In genomic region chr12:52848519-52848855, GRCm38 (mm10) we compare ENCODE assay signal across 8 mouse cellular contexts.
DNase-seq lines count a peak whose midpoint lies in the region; ATAC-seq and TF ChIP-seq lines count a peak whose summit lies in the region.
"Had no signal": no experiment of that assay in that cellular context is flagged by ENCODE, and none has a peak within 500 bp of the region (broad histone marks: within the 10 kb centered on the region; RNA-seq: fewer than 3 reads in every experiment).

No protein-coding gene starts in this region.

- no peak for ATAC-seq in heart, postnatal 0 days (ENCODE audit: insufficient read depth, low read depth)
- ATAC-seq in forebrain, embryonic 12.5 days (ENCODE audit: low FRiP score): peak; percentile 46
- no peak for ATAC-seq in hindbrain, embryonic 12.5 days (ENCODE audit: low FRiP score)
- ATAC-seq in midbrain, embryonic 12.5 days (ENCODE audit: low FRiP score, low read depth): peak; percentile 38
- no peak for ATAC-seq in granulocyte monocyte progenitor cell, adult 5-6 weeks (replicated peaks; ENCODE audit: poor library complexity, severe bottlenecking)

- 55% methylated on average over 6 of the region's 7 CpGs for WGBS in heart, postnatal 0 days
- WGBS in forebrain, embryonic 12.5 days: 73% methylated on average over 7 of the region's 7 CpGs
- 48% methylated on average over 7 of the region's 7 CpGs for WGBS in hindbrain, embryonic 12.5 days
- 63% methylated on average over 7 of the region's 7 CpGs for WGBS in midbrain, embryonic 12.5 days

- H3K9ac ChIP-seq in heart, postnatal 0 days (replicated peaks; ENCODE audit: low read depth, low read length): no peak overlapping the region
- H3K9ac ChIP-seq in forebrain, embryonic 12.5 days: no peak overlapping the region
- H3K9ac ChIP-seq in hindbrain, embryonic 12.5 days: no peak overlapping the region
- H3K9ac ChIP-seq in midbrain, embryonic 12.5 days (replicated peaks): no peak overlapping the region

- no peak for TF ChIP-seq EP300 in heart, postnatal 0 days (IDR thresholded peaks at IDR 0.05; ENCODE audit: low read depth)

- H3K4me3 ChIP-seq in heart, postnatal 0 days (ENCODE audit: low read depth, low read length): 0 out of 2 replicates have a peak overlapping the region, but pooled peaks have one; percentile 2
- no peak overlapping the region for H3K4me3 ChIP-seq in forebrain, embryonic 12.5 days (replicated peaks)
- H3K4me3 ChIP-seq in hindbrain, embryonic 12.5 days: no peak overlapping the region
- no peak overlapping the region for H3K4me3 ChIP-seq in midbrain, embryonic 12.5 days
- H3K4me3 ChIP-seq in layer of hippocampus, adult 2 months: no peak overlapping the region

- peak overlapping the region; percentile 44 for H3K4me2 ChIP-seq in heart, postnatal 0 days (ENCODE audit: low read depth, low read length)
- H3K4me2 ChIP-seq in forebrain, embryonic 12.5 days: no peak overlapping the region
- H3K4me2 ChIP-seq in hindbrain, embryonic 12.5 days (replicated peaks): 0 out of 2 replicates have a peak overlapping the region, but pooled peaks have one; percentile 0
- no peak overlapping the region for H3K4me2 ChIP-seq in midbrain, embryonic 12.5 days (replicated peaks)

- no peak for TF ChIP-seq CTCF in heart, postnatal 0 days (IDR thresholded peaks at IDR 0.05; ENCODE audit: low read depth)
- TF ChIP-seq CTCF in layer of hippocampus, adult 2 months (conservative IDR thresholded peaks at IDR 0.05): no peak

- peaks cover 32% of the 10 kb centered on the region for H3K4me1 ChIP-seq in heart, postnatal 0 days (ENCODE audit: control insufficient read depth, insufficient read depth)
- H3K4me1 ChIP-seq in forebrain, embryonic 12.5 days: peaks cover 28% of the 10 kb centered on the region
- H3K4me1 ChIP-seq in hindbrain, embryonic 12.5 days: peaks cover 28% of the 10 kb centered on the region
- peaks cover 17% of the 10 kb centered on the region for H3K4me1 ChIP-seq in midbrain, embryonic 12.5 days

- H3K36me3 ChIP-seq in heart, postnatal 0 days (replicated peaks; ENCODE audit: control insufficient read depth, insufficient read depth, low read length): no peaks in the 10 kb centered on the region
- no peaks in the 10 kb centered on the region for H3K36me3 ChIP-seq in forebrain, embryonic 12.5 days (replicated peaks)
- no peaks in the 10 kb centered on the region for H3K36me3 ChIP-seq in hindbrain, embryonic 12.5 days
- H3K36me3 ChIP-seq in midbrain, embryonic 12.5 days: no peaks in the 10 kb centered on the region

- H3K27ac ChIP-seq in heart, postnatal 0 days (ENCODE audit: low read depth): peak overlapping the region; percentile 71
- H3K27ac ChIP-seq in forebrain, embryonic 12.5 days: no peak overlapping the region
- peak overlapping the region; percentile 66 for H3K27ac ChIP-seq in hindbrain, embryonic 12.5 days
- H3K27ac ChIP-seq in midbrain, embryonic 12.5 days (replicated peaks): peak overlapping the region; percentile 52
- H3K27ac ChIP-seq in layer of hippocampus, adult 2 months: no peak overlapping the region

- no peaks in the 10 kb centered on the region for H3K9me3 ChIP-seq in heart, postnatal 0 days (replicated peaks; ENCODE audit: control insufficient read depth, low read length)
- no peaks in the 10 kb centered on the region for H3K9me3 ChIP-seq in forebrain, embryonic 12.5 days
- H3K9me3 ChIP-seq in hindbrain, embryonic 12.5 days (replicated peaks): no peaks in the 10 kb centered on the region
- no peaks in the 10 kb centered on the region for H3K9me3 ChIP-seq in midbrain, embryonic 12.5 days

- no peak for DNase-seq in heart, postnatal 0 days (ENCODE audit: low spot score)
- no peak for DNase-seq in heart, adult 8-10 months (ENCODE audit: low spot score)
- DNase-seq in layer of hippocampus, adult 2 months (ENCODE audit: low spot score in 2 of 2): no peak
- DNase-seq: layer of hippocampus, adult 9-11 months had no signal

- H3K27me3 ChIP-seq in heart, postnatal 0 days (ENCODE audit: control insufficient read depth, insufficient read depth, low read length): no peaks in the 10 kb centered on the region
- H3K27me3 ChIP-seq in forebrain, embryonic 12.5 days: no peaks in the 10 kb centered on the region
- H3K27me3 ChIP-seq in hindbrain, embryonic 12.5 days: no peaks in the 10 kb centered on the region
- H3K27me3 ChIP-seq in midbrain, embryonic 12.5 days: no peaks in the 10 kb centered on the region

Comparison
In these comparisons a context has a peak if more than half of its experiments do, and no peak if none do; other contexts are left out.
1. ATAC-seq: peak in forebrain, embryonic 12.5 days (single experiment) and midbrain, embryonic 12.5 days (single experiment); none in heart, postnatal 0 days (single experiment), hindbrain, embryonic 12.5 days (single experiment) and granulocyte monocyte progenitor cell, adult 5-6 weeks (single experiment).
2. H3K27ac ChIP-seq: peak in heart, postnatal 0 days (single experiment), hindbrain, embryonic 12.5 days (single experiment) and midbrain, embryonic 12.5 days (single experiment); none in forebrain, embryonic 12.5 days (single experiment) and layer of hippocampus, adult 2 months (single experiment).
3. H3K4me2 ChIP-seq: peak in heart, postnatal 0 days (single experiment) and hindbrain, embryonic 12.5 days (single experiment); none in forebrain, embryonic 12.5 days (single experiment) and midbrain, embryonic 12.5 days (single experiment).